In genomic region chr8:121635534-121635933, GRCm38 (mm10) we compare ENCODE assay signal across 11 mouse cellular contexts. TPM values are rescaled to one million over a fixed set of nuclear protein-coding genes. Genes with fewer than 3 reads are reported as not detected.
DNase-seq lines count a peak whose midpoint lies in the region; ATAC-seq and TF ChIP-seq lines count a peak whose summit lies in the region.
"Had no signal": no experiment of that assay in that cellular context is flagged by ENCODE, and none has a peak within 500 bp of the region (broad histone marks: within the 10 kb centered on the region; RNA-seq: fewer than 3 reads in every experiment).

No protein-coding gene starts in this region.

- no peaks in the 10 kb centered on the region for H3K9me3 ChIP-seq in midbrain, postnatal 0 days (ENCODE audit: low read length)
- no peaks in the 10 kb centered on the region for H3K9me3 ChIP-seq in midbrain, embryonic 15.5 days

- TF ChIP-seq CTCF in midbrain, postnatal 0 days (IDR thresholded peaks at IDR 0.05), result peak; percentile 14

- no peak overlapping the region for H3K4me2 ChIP-seq in midbrain, postnatal 0 days (ENCODE audit: low read depth, low read length, poor library complexity, severe bottlenecking)
- H3K4me2 ChIP-seq in midbrain, embryonic 15.5 days, result no peak overlapping the region

- H3K9ac ChIP-seq in midbrain, postnatal 0 days (replicated peaks; ENCODE audit: low read length, poor library complexity, severe bottlenecking), result no peak overlapping the region
- no peak overlapping the region for H3K9ac ChIP-seq in midbrain, embryonic 15.5 days
- H3K9ac ChIP-seq: liver, embryonic 14.5 days had no signal

- ATAC-seq in midbrain, postnatal 0 days (ENCODE audit: low FRiP score), result no peak
- ATAC-seq in midbrain, embryonic 15.5 days (replicated peaks), result no peak
- ATAC-seq in megakaryocyte-erythroid progenitor cell, adult 5-6 weeks (replicated peaks; ENCODE audit: low FRiP score, low TSS enrichment, poor library complexity, severe bottlenecking), result no peak
- ATAC-seq: activated CD4-positive, CD25-positive, alpha-beta regulatory T cell, adult 4 months had no signal

- no peak for DNase-seq in midbrain, postnatal 0 days (ENCODE audit: low spot score)
- peak; percentile 60 to 81 for DNase-seq in heart, adult 18-20 months
- peak; percentile 65 for DNase-seq in kidney, adult 18-20 months
- peak; percentile 76 for DNase-seq in lung, postnatal 36 days
- no peak for DNase-seq in right cerebral cortex, adult 2 months (ENCODE audit: low spot score in 2 of 2)
- no peak for DNase-seq in left cerebral cortex, adult 11 months (ENCODE audit: low spot score)
- DNase-seq: thymus, adult 18-20 months had no signal

- no peaks in the 10 kb centered on the region for H3K27me3 ChIP-seq in midbrain, postnatal 0 days (ENCODE audit: insufficient read depth, low read length)
- no peaks in the 10 kb centered on the region for H3K27me3 ChIP-seq in midbrain, embryonic 15.5 days (replicated peaks)

- 84% methylated on average over 6 of the region's 6 CpGs for WGBS in midbrain, postnatal 0 days
- 82% methylated on average over 6 of the region's 6 CpGs for WGBS in midbrain, embryonic 15.5 days

- H3K27ac ChIP-seq in midbrain, postnatal 0 days (ENCODE audit: low read depth, low read length), result no peak overlapping the region
- H3K27ac ChIP-seq in midbrain, embryonic 15.5 days, result no peak overlapping the region
- H3K27ac ChIP-seq: liver, embryonic 14.5 days had no signal

- H3K36me3 ChIP-seq in midbrain, postnatal 0 days (ENCODE audit: insufficient read depth, low read length), result no peaks in the 10 kb centered on the region
- H3K36me3 ChIP-seq in midbrain, embryonic 15.5 days (replicated peaks), result no peaks in the 10 kb centered on the region

- no peak overlapping the region for H3K4me3 ChIP-seq in midbrain, postnatal 0 days (ENCODE audit: low read depth, low read length)
- H3K4me3 ChIP-seq in midbrain, embryonic 15.5 days, result no peak overlapping the region

- no peaks in the 10 kb centered on the region for H3K4me1 ChIP-seq in midbrain, postnatal 0 days (ENCODE audit: insufficient read depth, low read length)
- H3K4me1 ChIP-seq in midbrain, embryonic 15.5 days, result peaks cover 33% of the 10 kb centered on the region

RNA-seq across cellular contexts. Expression of gene Zcchc14, which starts 17.2 kb away (rescaled TPM):
- total RNA-seq in midbrain, postnatal 0 days (2014; rRNA removed), result 66.5 and 68.5 TPM in 2 replicates
- polyA plus RNA-seq in midbrain, postnatal 0 days (2015; fragmentation: Nextera tagmentation; extraction: Ambion mirVana), result 11.5 and 16.9 TPM in 2 replicates
- polyA plus RNA-seq in midbrain, embryonic 15.5 days (2015; fragmentation: Nextera tagmentation; extraction: Ambion mirVana), result 25.4 and 28.0 TPM in 2 replicates
- 10 to 100 TPM; 23.3 to 26.5 TPM for total RNA-seq in heart, adult 18-20 months (2021)
- total RNA-seq in megakaryocyte-erythroid progenitor cell, adult 5-6 weeks (2014; fragmentation: Nextera tagmentation), result not detected in 2 replicates
- total RNA-seq in megakaryocyte-erythroid progenitor cell, adult 5-6 weeks (2017), result 0.08 TPM in 1 of 2 replicates, not detected in the other

RNA-seq across cellular contexts. Expression of gene Map1lc3b, which starts 45.4 kb away (rescaled TPM):
- 264 and 279 TPM in 2 replicates for total RNA-seq in midbrain, postnatal 0 days (2014; rRNA removed)
- polyA plus RNA-seq in midbrain, postnatal 0 days (2015; fragmentation: Nextera tagmentation; extraction: Ambion mirVana), result 343 and 373 TPM in 2 replicates
- polyA plus RNA-seq in midbrain, embryonic 15.5 days (2015; fragmentation: Nextera tagmentation; extraction: Ambion mirVana), result 372 and 386 TPM in 2 replicates
- 100 to 1,000 TPM; 238 to 264 TPM for total RNA-seq in heart, adult 18-20 months (2021)
- total RNA-seq in megakaryocyte-erythroid progenitor cell, adult 5-6 weeks (2014; fragmentation: Nextera tagmentation), result 59.8 and 72.6 TPM in 2 replicates
- total RNA-seq in megakaryocyte-erythroid progenitor cell, adult 5-6 weeks (2017), result 49.2 and 80.3 TPM in 2 replicates

RNA-seq across cellular contexts. Expression of gene Fbxo31, which starts 56.9 kb away (rescaled TPM):
- 62.1 and 68.9 TPM in 2 replicates for total RNA-seq in midbrain, postnatal 0 days (2014; rRNA removed)
- polyA plus RNA-seq in midbrain, postnatal 0 days (2015; fragmentation: Nextera tagmentation; extraction: Ambion mirVana), result 36.3 and 37.3 TPM in 2 replicates
- polyA plus RNA-seq in midbrain, embryonic 15.5 days (2015; fragmentation: Nextera tagmentation; extraction: Ambion mirVana), result 34.5 and 36.5 TPM in 2 replicates
- 100 to 1,000 TPM in 1 of 2 experiments, 10 to 100 TPM in 1; 91.3 to 110 TPM for total RNA-seq in heart, adult 18-20 months (2021)
- 16.1 and 28.2 TPM in 2 replicates for total RNA-seq in megakaryocyte-erythroid progenitor cell, adult 5-6 weeks (2014; fragmentation: Nextera tagmentation)
- total RNA-seq in megakaryocyte-erythroid progenitor cell, adult 5-6 weeks (2017), result 7.8 and 9.5 TPM in 2 replicates

Comparison
In these comparisons a context has a peak if more than half of its experiments do, and no peak if none do; other contexts are left out.
1. DNase-seq: peak in heart, adult 18-20 months (2 of 2), kidney, adult 18-20 months (single experiment) and lung, postnatal 36 days (single experiment); none in midbrain, postnatal 0 days (single experiment), right cerebral cortex, adult 2 months (0 of 2) and left cerebral cortex, adult 11 months (single experiment).
2. RNA of gene Zcchc14, which starts 17.2 kb away (total RNA-seq): 66.5 to 68.5 TPM in midbrain, postnatal 0 days and 23.3 to 26.5 TPM in heart, adult 18-20 months; 0.08 TPM in megakaryocyte-erythroid progenitor cell, adult 5-6 weeks; every median in the first group is over 10 times any median in the second.